Mouse (Mus musculus): ENCODE measurements around the gene Gm14190.
"Not testable (repeated sequence)": the region's sequence is repeated elsewhere in the genome, so short reads cannot be mapped to it uniquely, and the experiment has no call there.

Gene Gm14190

GRCm38 (mm10) chr11:99690463-99690862 is at the start of gene Gm14190:
Gene Gm14190, minus strand, starts transcription at chr11:99690740.
- no peak for DNase-seq (ENCODE audit: low spot score)

DNA sequence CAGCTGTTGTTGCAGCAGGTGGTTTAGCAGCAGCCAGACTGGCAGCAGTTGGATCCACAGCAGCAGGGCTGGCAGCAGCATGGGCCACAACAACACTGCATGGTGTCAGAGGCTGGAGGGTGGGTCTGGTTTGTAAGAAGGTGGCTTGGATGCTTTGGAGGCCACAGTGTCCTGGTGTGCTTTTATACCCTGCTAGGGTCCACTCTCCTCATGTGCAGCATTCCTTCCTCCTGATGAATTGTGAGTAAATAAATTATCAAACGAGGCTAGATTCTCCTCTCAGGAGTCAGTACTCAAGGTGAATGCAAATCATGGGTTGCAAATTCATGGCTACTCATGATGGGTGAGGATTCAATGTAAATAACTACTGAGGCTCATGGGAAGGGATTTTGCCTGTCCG is 43.6 kb upstream of the Gm14190 start, which contains the start of gene Gm14180:
Gene Gm14180 (minus strand): TSS at position 101 of the 400 bp plus-strand sequence.
- no peak for DNase-seq (ENCODE audit: low spot score)

- DNase-seq (ENCODE audit: low spot score), result no peak
Measured at GRCm38 (mm10) chr11:99724061-99724460, 33.5 kb upstream of the Gm14190 start.

DNA sequence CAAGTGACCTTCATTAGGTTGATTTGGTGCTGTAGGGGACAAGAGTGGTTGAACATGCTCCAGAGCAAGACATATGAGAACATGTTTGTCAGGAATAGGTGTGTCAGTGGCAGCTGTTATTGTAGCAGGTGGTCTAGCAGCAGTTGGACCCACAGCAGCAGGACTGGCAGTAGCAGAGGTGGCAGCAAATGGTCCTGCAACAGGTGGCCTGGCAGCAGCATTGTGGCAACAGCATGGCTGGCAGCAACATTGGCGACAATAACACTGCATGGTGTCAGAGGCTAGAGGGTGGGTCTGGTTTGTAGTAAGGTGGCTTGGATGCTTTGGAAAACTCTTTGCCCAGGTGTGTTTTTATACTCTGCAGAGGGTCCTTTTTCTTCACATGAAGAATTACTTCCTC is 28.2 kb upstream of the Gm14190 start:
- no peak for DNase-seq (ENCODE audit: low spot score)

DNA sequence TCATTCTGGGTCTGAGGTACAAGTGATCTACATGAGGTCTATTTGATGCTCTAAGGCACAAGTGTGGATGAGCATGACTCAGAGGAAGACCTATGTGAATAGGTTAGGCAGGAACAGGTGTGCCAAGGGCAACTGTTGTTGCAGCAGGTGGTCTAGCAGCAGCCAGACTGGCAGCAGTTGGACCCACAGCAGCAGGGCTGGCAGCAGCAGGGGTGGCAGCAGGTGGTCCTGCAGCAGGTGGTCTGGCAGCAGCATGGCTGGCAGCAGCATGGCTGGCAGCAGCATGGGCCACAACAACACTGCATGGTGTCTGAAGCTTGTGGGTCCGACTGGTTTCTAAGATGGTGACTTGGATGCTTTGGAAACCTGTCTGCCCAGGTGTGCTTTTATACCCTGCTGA is 5.3 kb downstream of the Gm14190 start:
- not testable (repeated sequence) for DNase-seq (ENCODE audit: low spot score)

GRCm38 (mm10) chr11:99683481-99683880 is 7.1 kb downstream of the Gm14190 start:
- DNase-seq (ENCODE audit: low spot score), result no peak

DNA sequence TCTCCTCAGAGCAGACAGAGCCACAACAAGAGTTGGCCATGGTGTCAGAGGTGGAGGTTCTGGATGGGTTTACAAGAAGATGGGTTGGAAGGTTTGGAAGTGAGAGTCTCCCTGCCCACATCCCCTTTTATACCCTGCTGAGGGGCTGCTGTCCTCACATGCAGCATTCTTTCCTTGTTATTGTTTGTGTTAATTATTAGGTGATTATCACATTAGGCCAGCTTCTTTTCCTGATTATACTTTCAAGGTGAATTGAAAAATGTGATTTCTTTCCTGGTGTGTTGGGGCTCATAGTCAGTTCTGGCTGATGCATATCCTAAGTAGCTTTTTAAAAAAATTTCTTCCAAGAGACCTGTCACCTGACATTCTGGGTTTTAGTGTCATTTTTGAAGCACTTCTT is 24.7 kb downstream of the Gm14190 start, which contains the start of gene Krtap4-6:
Gene Krtap4-6 (minus strand): TSS at position 101 of the 400 bp plus-strand sequence.
- DNase-seq (ENCODE audit: low spot score), result no peak

- DNase-seq (ENCODE audit: low spot score), result no peak
Measured at GRCm38 (mm10) chr11:99662802-99663201, 27.7 kb downstream of the Gm14190 start.

DNA sequence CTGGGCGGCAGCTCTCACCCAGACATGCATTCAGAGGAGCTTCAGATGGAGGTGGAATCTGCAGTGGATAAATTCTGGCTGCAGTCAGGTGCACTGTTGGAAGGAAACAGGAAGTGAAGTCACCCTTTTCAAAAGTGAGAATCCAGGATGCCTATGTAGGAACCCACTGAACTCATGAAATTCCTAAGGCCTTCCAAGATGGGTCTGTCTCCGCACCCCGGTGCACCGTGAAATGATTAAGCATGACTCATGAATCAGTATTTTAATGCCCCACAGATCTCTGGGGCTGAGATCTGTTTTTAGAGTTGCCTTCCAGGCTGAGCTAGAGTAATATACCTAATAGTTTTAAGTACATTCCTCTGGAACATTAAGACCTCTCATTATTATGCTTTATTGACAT is 31.3 kb downstream of the Gm14190 start:
- no peak for DNase-seq (ENCODE audit: low spot score)

GRCm38 (mm10) chr11:99658467-99659010 is 32.0 kb downstream of the Gm14190 start, which contains the start of gene Gm11563:
Gene Gm11563, minus strand, starts transcription at chr11:99658960.
- DNase-seq (ENCODE audit: low spot score), result not testable (repeated sequence)

GRCm38 (mm10) chr11:99657051-99657450 is 33.5 kb downstream of the Gm14190 start:
- no peak for DNase-seq (ENCODE audit: low spot score)

GRCm38 (mm10) chr11:99650136-99650535 is 40.4 kb downstream of the Gm14190 start, which contains the start of gene Gm11555:
Gene Gm11555, minus strand, starts transcription at chr11:99650236.
- no peak for DNase-seq (ENCODE audit: low spot score)

GRCm38 (mm10) chr11:99646444-99646843 is 44.1 kb downstream of the Gm14190 start:
- DNase-seq (ENCODE audit: low spot score), result no peak

GRCm38 (mm10) chr11:99644351-99644750 is 46.2 kb downstream of the Gm14190 start:
- DNase-seq (ENCODE audit: low spot score), result no peak

GRCm38 (mm10) chr11:99643635-99644139 is 46.9 kb downstream of the Gm14190 start, which contains the start of gene Krtap4-7:
Gene Krtap4-7, minus strand, starts transcription at chr11:99644089.
- DNase-seq (ENCODE audit: low spot score), result not testable (repeated sequence)

GRCm38 (mm10) chr11:99640926-99641325 is 49.6 kb downstream of the Gm14190 start:
- DNase-seq (ENCODE audit: low spot score), result no peak
